Mouse (Mus musculus): ENCODE data around the gene 4833439L19Rik.

The 4833439L19Rik gene

GRCm38 (mm10) chr13:54582860-54583259 lies 17.6 kb upstream of the 4833439L19Rik start:
- in situ Hi-C loops (cut with MboI, MseI): no loop called here

GRCm38 (mm10) chr13:54582126-54582525 lies 16.9 kb upstream of the 4833439L19Rik start:
- in situ Hi-C loops (cut with MboI, MseI): no loop called here

DNA sequence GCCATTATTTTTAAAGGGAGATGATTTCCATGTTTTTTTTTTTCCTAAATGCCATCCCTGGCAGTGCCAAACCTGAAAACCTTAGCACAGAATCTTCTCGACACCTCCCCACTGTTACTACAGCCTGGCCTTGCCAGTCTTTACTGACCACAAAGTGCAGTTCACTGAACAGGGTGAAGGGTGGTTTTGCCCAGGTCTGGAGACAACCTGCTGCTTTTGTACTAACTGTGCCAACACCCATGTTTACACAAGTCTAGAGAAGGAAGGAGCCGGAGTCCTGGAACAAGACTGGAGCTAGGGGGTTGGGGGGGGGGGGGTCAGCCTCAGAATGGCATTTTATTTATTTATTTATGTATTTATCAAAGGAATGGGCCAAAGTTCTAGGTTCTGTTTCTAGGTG lies 16.1 kb upstream of the 4833439L19Rik start:
- in situ Hi-C loops (cut with MboI, MseI): no loop called here

DNA sequence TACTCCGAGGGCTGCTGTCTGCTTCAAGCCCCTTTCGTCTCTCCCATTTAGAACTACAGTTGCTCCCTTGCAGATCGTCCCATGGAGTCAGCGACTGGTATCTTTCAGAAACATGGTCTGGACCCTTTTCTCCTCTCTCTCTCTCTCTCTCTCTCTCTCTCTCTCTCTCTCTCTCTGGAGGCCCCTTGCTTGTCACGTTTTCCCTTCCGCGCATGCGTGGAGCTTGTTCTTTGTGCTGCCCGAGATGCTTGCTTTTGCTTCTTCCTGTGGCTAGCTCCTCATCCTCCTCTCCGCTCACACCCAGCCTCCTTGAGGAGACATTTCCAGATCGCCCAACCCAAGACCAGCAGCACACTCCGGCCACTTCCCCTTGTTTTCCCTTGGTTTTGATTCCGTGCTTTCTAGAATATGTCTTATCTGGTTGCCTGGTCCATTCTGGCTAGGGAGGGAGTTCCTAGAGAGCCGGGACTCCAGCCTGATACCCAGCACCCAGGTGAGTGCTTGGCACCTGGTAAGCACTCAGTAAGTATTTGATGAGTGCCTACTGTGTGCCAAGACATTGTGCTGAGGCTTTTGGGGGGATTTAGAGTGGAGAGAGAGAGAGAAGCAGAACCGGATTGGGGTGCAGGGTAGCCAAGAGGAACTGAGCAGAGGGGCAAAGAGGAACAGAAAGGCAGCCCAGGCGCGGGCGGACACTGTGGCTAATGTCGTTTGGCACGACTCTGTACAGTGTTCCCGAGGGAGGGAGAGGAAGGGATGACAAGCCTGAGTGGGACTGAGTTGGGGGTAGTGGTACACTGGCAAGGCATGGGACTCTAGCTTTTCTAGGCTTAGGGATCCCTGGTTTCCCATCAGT lies 12.6 kb upstream of the 4833439L19Rik start:
- in situ Hi-C loops (cut with MboI, MseI): no loop called here

- in situ Hi-C loops (cut with MboI, MseI): no loop called here
Measured at GRCm38 (mm10) chr13:54575489-54575888, 10.3 kb upstream of the 4833439L19Rik start.

DNA sequence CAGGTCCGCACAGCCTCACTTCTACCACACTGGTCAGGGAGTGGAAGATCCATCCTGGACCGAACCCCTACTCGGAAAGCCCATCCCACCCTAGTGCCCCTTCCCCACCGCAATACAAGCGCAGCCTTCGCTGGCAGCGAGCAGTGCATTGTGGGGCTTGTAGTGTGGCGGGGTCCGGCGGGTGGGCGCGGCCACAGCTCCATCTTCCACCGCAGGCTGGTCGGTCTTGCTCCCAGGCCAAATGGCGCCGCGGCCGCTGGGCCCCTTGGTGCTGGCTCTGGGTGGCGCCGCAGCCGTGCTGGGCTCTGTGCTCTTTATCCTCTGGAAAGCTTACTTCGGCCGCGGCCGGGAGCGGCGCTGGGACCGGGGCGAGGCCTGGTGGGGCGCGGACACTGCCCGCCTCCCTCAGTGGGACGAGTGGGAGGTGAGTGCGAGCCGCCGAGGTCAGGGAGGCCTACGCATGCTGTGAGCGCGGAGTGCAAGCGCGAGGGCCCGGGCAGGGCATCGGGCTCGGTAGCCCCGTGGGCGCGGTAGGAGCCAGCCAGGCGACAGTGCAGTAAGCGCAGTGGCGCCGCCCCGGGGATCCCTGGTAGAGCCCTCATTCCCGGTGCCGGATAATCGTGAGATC lies 9.7 kb upstream of the 4833439L19Rik start, which contains the start of gene Arl10:
Arl10 (plus strand) TSS at position 162 of the 628 bp plus-strand sequence.
- in situ Hi-C loops (cut with MboI, MseI): no loop called here

GRCm38 (mm10) chr13:54572621-54573020 lies 7.4 kb upstream of the 4833439L19Rik start:
- in situ Hi-C loops (cut with MboI, MseI): no loop called here

DNA sequence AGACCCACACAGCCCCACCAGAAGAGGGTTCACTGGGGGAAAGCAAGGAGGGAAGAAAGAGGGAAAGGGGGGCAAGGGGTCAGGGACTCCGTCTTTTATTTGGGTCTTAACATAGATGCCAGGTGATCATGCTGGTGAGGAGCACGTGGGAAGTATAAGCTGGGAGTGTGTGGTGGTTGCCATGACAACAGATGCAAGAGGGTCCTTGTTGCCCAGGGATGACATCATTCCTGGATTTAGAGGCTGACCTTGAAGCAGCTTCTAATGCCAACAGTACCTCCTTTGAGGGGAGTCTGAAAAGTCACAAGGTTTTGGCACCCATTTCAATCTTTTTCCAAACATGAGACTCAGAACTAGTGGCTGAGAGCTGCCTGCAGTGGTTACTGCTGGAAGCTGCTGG lies 6.4 kb upstream of the 4833439L19Rik start:
- in situ Hi-C loops (cut with MboI, MseI): no loop called here

- in situ Hi-C loops (cut with MboI, MseI): no loop called here
Measured at GRCm38 (mm10) chr13:54570736-54571135, 5.5 kb upstream of the 4833439L19Rik start.

DNA sequence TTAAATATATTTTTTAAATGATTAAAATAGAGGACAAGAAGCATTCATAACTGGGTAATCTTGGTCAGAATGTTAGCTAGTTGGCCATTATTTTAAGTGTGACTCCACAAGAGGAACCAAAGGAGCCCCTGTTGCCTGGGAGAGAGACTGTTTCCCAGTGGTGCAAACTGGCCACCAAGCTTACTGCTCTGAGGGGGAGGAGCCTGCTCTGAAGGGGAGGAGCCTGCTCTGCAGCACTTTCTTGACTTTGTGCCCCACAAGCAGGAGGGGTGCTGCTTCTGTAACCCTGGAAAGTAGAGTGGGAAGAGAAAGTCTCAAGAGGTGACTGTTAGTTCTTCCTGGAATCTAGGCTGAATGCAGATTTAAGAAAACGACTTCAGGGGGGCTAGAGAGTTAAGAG lies 4.0 kb upstream of the 4833439L19Rik start:
- in situ Hi-C loops (cut with MboI, MseI): loop anchor here in 1 of 2 experiments (5.0 kb wide), 1 partner anchor 102 kb away; the partner anchor contains the start of gene Thoc3

DNA sequence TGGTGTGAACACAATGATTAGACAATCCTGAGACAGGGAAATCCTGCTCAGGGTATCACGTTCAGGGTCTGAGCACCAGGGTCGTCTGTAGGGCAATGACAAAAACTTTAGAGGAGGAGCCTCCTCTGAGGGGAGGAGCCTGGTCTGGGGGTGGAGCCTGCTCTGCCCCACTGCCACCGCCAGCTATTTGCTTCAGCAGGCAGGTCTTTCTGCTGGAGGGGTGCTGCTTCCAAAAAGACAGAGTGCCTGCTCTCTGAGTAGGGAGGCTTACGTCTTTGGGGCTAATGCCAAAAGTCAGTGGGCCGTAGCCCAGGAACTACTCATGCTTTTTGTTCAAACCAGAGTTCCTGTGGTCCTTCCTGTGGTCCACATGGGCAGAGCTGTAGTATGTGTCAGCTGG lies 3.1 kb upstream of the 4833439L19Rik start:
- in situ Hi-C loops (cut with MboI, MseI): loop anchor here in 1 of 2 experiments (5.0 kb wide), 1 partner anchor 101 kb away; the partner anchor contains the start of gene Thoc3

- in situ Hi-C loops (cut with MboI, MseI): loop anchor here in 1 of 2 experiments (5.0 kb wide), 1 partner anchor 98 kb away; the partner anchor contains the start of gene Thoc3
Measured at GRCm38 (mm10) chr13:54565594-54566345, 535 bp upstream of the 4833439L19Rik start.

- in situ Hi-C loops (cut with MboI, MseI): loop anchor here in 1 of 2 experiments (5.0 kb wide), 1 partner anchor 97 kb away; the partner anchor contains the start of gene Thoc3
Measured at GRCm38 (mm10) chr13:54564232-54565200, 719 bp downstream of the 4833439L19Rik start.

GRCm38 (mm10) chr13:54562562-54562961 lies 2.7 kb downstream of the 4833439L19Rik start:
- in situ Hi-C loops (cut with MboI, MseI): no loop called here

DNA sequence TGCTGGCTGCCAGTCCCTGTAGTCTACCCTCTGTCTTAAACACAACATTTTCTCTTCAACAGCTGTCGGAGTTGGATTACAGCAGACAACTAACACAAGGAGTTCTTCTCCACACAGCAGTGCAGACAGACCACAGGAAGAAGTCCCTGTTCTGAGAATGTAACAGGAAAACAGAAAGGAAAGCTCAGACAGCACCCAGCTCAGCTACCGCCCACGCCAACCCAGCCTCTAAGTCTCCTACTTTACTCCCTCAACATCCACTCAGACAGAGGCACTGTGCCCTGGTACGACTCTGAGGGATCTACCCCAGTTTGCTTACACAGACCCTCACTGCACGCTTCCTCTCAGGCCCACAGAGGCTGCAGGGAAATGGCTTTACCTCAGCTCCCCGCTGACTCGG lies 4.6 kb downstream of the 4833439L19Rik start:
- in situ Hi-C loops (cut with MboI, MseI): no loop called here

GRCm38 (mm10) chr13:54559656-54560055 lies 5.6 kb downstream of the 4833439L19Rik start:
- in situ Hi-C loops (cut with MboI, MseI): no loop called here

- in situ Hi-C loops (cut with MboI, MseI): no loop called here
Measured at GRCm38 (mm10) chr13:54557652-54558051, 7.6 kb downstream of the 4833439L19Rik start.

DNA sequence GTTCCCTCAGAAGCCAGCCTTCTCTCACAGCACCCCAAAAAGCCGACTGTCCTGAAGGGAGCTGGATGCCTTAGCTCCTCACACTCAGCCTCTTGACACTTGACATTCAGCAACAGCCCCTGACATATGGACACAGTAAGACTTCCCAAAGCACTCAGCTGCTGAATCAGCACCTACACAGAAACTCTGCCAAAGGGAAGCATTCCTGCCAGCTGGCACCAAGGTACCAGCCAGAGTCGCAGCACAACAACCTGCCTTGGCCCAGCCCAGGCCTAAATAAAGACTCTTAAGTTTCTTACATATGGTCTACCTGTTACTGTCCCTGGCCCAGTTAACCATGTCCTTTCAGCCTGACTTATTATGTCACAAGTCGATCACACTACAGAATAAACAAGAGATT lies 8.4 kb downstream of the 4833439L19Rik start:
- in situ Hi-C loops (cut with MboI, MseI): no loop called here

DNA sequence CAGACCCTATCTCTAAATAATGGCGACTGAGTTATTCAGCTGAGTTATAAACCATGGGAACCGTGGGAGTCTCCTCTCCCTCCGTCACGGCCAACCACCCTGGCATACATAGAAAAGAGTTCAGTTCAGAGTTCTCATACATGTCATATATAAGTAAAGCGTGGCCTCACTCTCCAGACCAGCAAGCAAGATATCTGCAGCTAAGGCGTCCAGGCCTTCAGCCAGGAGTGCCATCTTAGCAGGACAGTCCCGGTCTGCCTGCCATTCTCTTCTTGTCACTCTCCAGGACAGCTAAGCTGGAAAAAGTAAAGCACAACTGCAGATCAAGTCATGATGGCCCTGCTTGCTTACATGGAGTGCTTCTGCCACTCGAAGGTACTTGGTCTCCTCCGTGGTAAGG lies 9.1 kb downstream of the 4833439L19Rik start:
- in situ Hi-C loops (cut with MboI, MseI): no loop called here

DNA sequence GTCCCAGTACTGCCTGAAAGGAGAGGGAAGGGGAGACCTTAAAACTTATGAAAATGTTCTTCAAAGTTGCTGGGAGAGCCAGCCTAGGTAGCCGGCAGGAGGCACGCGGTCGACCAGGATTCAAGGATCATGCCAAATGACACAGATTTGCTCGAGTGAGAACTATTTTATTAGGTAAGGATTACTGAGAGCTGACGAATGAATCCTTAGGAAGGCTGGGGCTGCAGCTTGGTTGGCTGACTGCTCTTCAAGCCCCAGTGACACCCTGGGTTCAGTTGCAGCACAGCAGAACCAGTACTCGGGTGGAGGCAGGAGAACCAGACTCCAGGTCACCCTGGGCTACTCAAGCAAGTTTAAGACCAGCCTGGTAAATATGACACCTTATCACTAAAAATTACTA lies 17.2 kb downstream of the 4833439L19Rik start:
- in situ Hi-C loops (cut with MboI, MseI): no loop called here

DNA sequence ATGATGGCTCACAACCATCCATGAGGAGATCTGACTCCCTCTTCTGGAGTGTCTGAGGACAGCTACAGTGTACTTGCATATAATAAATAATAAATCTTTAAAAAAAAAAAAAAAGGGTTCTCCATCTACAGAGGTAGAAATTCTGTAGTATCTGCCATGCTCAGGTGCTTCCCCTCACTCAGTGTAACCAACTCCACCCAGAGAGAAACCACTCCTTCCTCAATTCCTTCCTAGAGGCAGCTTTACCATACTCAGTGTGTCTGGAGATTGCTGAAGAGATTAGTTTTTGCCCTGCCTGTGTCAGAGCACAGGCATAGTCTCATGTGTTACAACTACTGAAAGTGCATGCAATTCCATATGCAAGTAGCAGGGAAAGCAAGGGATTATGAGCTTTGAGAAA lies 33.1 kb downstream of the 4833439L19Rik start:
- in situ Hi-C loops (cut with MboI, MseI): no loop called here
